Mouse (Mus musculus) T-cell, adult 66 days (primary cell): ENCODE measurements around the gene Vmn2r112. TPM values are rescaled to one million over a fixed set of nuclear protein-coding genes. Genes with fewer than 3 reads are reported as not detected.

Source experiments
- total RNA-seq, 2 experiments: library from RNA; stranded (reverse); gene quantifications; 3 replicates in 1 of 2; 4 replicates in 1 of 2; pipeline ENCODE4 v1.2.4; 2023

Vmn2r112 gene
- total RNA-seq, result not detected

GRCm38 (mm10) chr17:22600651-22601050 lies at the start of gene Vmn2r112:
TSS of gene Vmn2r112 (plus strand) at chr17:22600951.

GRCm38 (mm10) chr17:22573382-22573781 lies 27.4 kb upstream of the Vmn2r112 start, which contains the start of gene Vmn2r111:
TSS of gene Vmn2r111 (minus strand) at chr17:22573482.

Other genes starting within 250 kb of the Vmn2r112 start
- 10 to 100 TPM; 10.6 to 12.7 TPM for gene Zfp944, start 239.6 kb upstream of the Vmn2r112 start, total RNA-seq
- gene Zfp758, start 239.5 kb upstream of the Vmn2r112 start, total RNA-seq, result 10 to 100 TPM; 15.7 to 19.7 TPM
- gene Zfp946, start 176.7 kb upstream of the Vmn2r112 start, total RNA-seq, result 1 to 10 TPM; 3.8 to 4.8 TPM
- gene Vmn2r111, start 27.5 kb upstream of the Vmn2r112 start, total RNA-seq, result not detected